18 mouse cellular contexts compared by ENCODE assay signal in the genomic region with DNA sequence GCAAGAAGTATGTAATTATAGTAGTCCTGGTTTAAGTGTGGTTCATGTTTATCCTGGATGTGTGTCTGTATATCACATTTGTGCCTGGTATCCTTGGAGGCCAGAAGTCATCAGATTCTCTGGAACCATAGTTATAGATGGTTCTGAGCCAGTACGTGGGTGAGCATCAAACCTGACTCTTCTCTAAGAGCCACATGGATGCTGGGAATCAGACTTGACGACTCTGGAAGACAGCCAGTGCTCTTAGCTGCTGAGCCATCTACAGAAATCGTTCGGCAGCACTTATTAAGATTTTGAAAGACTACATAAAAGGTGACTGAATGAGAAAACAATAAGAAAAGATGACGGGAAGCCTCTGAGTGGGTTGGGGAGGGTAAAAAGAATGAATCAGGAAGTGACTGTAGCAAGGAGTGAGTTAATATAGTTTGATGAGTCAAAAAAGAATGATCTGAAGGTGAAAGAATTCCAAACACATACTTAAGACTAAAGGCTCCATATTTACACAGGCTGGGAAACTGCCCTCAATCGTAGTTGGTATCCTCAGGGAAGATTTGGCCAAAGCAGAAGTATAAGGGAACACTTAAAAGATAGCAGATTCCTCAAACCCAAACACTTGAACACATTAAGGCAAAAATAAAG. TPM values are rescaled to one million over a fixed set of nuclear protein-coding genes. Genes with fewer than 3 reads are reported as not detected.
DNase-seq lines count a peak whose midpoint lies in the region; ATAC-seq and TF ChIP-seq lines count a peak whose summit lies in the region.
"Had no signal": no experiment of that assay in that cellular context is flagged by ENCODE, and none has a peak within 500 bp of the region (broad histone marks: within the 10 kb centered on the region; RNA-seq: fewer than 3 reads in every experiment).

No protein-coding gene starts in this region.

- H3K9me3 ChIP-seq in midbrain, embryonic 11.5 days (ENCODE audit: control insufficient read depth, low read length), result no peaks in the 10 kb centered on the region
- no peaks in the 10 kb centered on the region for H3K9me3 ChIP-seq in midbrain, embryonic 16.5 days (replicated peaks; ENCODE audit: control insufficient read depth, low read length, poor library complexity, severe bottlenecking)
- H3K9me3 ChIP-seq in liver, embryonic 11.5 days (ENCODE audit: control insufficient read depth, low read length), result no peaks in the 10 kb centered on the region
- H3K9me3 ChIP-seq: forebrain, embryonic 15.5 days; hindbrain, embryonic 15.5 days; liver, embryonic 15.5 days had no signal

- no peak for TF ChIP-seq POLR2A in embryonic fibroblast, embryonic 13.5 days (IDR thresholded peaks at IDR 0.05; ENCODE audit: low read depth, low read length)

- H3K4me3 ChIP-seq in layer of hippocampus, adult 2 months, result no peak overlapping the region
- H3K4me3 ChIP-seq in midbrain, embryonic 11.5 days (ENCODE audit: low read depth, low read length), result no peak overlapping the region
- H3K4me3 ChIP-seq in midbrain, embryonic 16.5 days (ENCODE audit: low read depth, low read length), result no peak overlapping the region
- no peak overlapping the region for H3K4me3 ChIP-seq in embryonic fibroblast, embryonic 13.5 days (ENCODE audit: insufficient read depth, low read length)
- no peak overlapping the region for H3K4me3 ChIP-seq in liver, embryonic 11.5 days (ENCODE audit: low read depth, low read length)
- H3K4me3 ChIP-seq: forebrain, embryonic 15.5 days; hindbrain, embryonic 15.5 days; liver, embryonic 15.5 days had no signal

- TF ChIP-seq CTCF in layer of hippocampus, adult 2 months (conservative IDR thresholded peaks at IDR 0.05), result no peak
- no peak for TF ChIP-seq CTCF in embryonic fibroblast, embryonic 13.5 days (IDR thresholded peaks at IDR 0.05; ENCODE audit: borderline replicate concordance, insufficient read depth, low read length)

- peak overlapping the region; percentile 57; the same call in 1 of the 2 replicates for H3K27ac ChIP-seq in layer of hippocampus, adult 2 months
- H3K27ac ChIP-seq in midbrain, embryonic 11.5 days (ENCODE audit: low read depth, low read length), result no peak overlapping the region
- H3K27ac ChIP-seq in midbrain, embryonic 16.5 days (ENCODE audit: low read length), result no peak overlapping the region
- peak overlapping the region; percentile 35 for H3K27ac ChIP-seq in embryonic fibroblast, embryonic 13.5 days (ENCODE audit: insufficient read depth, low read length)
- H3K27ac ChIP-seq in liver, embryonic 11.5 days (ENCODE audit: low read depth, low read length), result no peak overlapping the region
- H3K27ac ChIP-seq: forebrain, embryonic 15.5 days; hindbrain, embryonic 15.5 days; liver, embryonic 15.5 days; macrophage had no signal

- peak; percentile 23 to 38 for DNase-seq in layer of hippocampus, adult 2 months (ENCODE audit: low spot score in 2 of 2)
- no peak for DNase-seq in layer of hippocampus, postnatal 25 days (ENCODE audit: extremely low spot score in 1 of 2, low spot score in 1 of 2)
- DNase-seq in midbrain, embryonic 11.5 days (ENCODE audit: low spot score, missing footprints), result peak; percentile 47
- DNase-seq in Muller cell, postnatal 12 days (ENCODE audit: inconsistent ontology term), result peak; percentile 9
- no peak for DNase-seq in liver, embryonic 11.5 days (ENCODE audit: low spot score)
- DNase-seq: adrenal gland, postnatal 25 days; cerebellum, adult 9-10 months; heart, adult 11 months; kidney, adult 2 months; kidney, postnatal 10 days; thymus, adult 2 months had no signal

- H3K4me2 ChIP-seq in midbrain, embryonic 11.5 days, result no peak overlapping the region
- no peak overlapping the region for H3K4me2 ChIP-seq in midbrain, embryonic 16.5 days (ENCODE audit: low read length)
- no peak overlapping the region for H3K4me2 ChIP-seq in liver, embryonic 11.5 days
- H3K4me2 ChIP-seq: forebrain, embryonic 15.5 days; heart, embryonic 11.5 days; hindbrain, embryonic 15.5 days; liver, embryonic 15.5 days had no signal

- 91% methylated on average over 6 of the region's 6 CpGs for WGBS in midbrain, embryonic 11.5 days
- WGBS in midbrain, embryonic 16.5 days, result 87% methylated on average over 6 of the region's 6 CpGs
- WGBS in liver, embryonic 11.5 days, result 84% methylated on average over 6 of the region's 6 CpGs

- H3K36me3 ChIP-seq in midbrain, embryonic 11.5 days (ENCODE audit: control insufficient read depth, insufficient read depth, low read length), result no peaks in the 10 kb centered on the region
- H3K36me3 ChIP-seq in midbrain, embryonic 16.5 days (ENCODE audit: control insufficient read depth, insufficient read depth, low read length), result no peaks in the 10 kb centered on the region
- no peaks in the 10 kb centered on the region for H3K36me3 ChIP-seq in liver, embryonic 11.5 days (ENCODE audit: control insufficient read depth, insufficient read depth, low read length)
- H3K36me3 ChIP-seq: forebrain, embryonic 15.5 days; hindbrain, embryonic 15.5 days had no signal

- ATAC-seq in midbrain, embryonic 11.5 days (ENCODE audit: low FRiP score), result no peak
- ATAC-seq in midbrain, embryonic 16.5 days, result no peak
- no peak for ATAC-seq in liver, embryonic 11.5 days (replicated peaks; ENCODE audit: low FRiP score)
- ATAC-seq: forebrain, embryonic 15.5 days had no signal

- no peaks in the 10 kb centered on the region for H3K27me3 ChIP-seq in midbrain, embryonic 11.5 days (ENCODE audit: control insufficient read depth, insufficient read depth, low read length)
- no peaks in the 10 kb centered on the region for H3K27me3 ChIP-seq in midbrain, embryonic 16.5 days (ENCODE audit: control insufficient read depth, insufficient read depth, low read depth, low read length)
- H3K27me3 ChIP-seq in liver, embryonic 11.5 days (replicated peaks; ENCODE audit: control insufficient read depth, insufficient read depth, low read length), result no peaks in the 10 kb centered on the region
- H3K27me3 ChIP-seq: forebrain, embryonic 15.5 days; hindbrain, embryonic 15.5 days; liver, embryonic 15.5 days had no signal

- no peak overlapping the region for H3K9ac ChIP-seq in midbrain, embryonic 11.5 days (ENCODE audit: low read length)
- H3K9ac ChIP-seq in midbrain, embryonic 16.5 days (ENCODE audit: low read depth, low read length), result no peak overlapping the region
- H3K9ac ChIP-seq in liver, embryonic 11.5 days (ENCODE audit: low read depth, low read length), result no peak overlapping the region
- H3K9ac ChIP-seq: forebrain, embryonic 15.5 days; hindbrain, embryonic 15.5 days; liver, embryonic 15.5 days had no signal

- no peaks in the 10 kb centered on the region for H3K4me1 ChIP-seq in midbrain, embryonic 11.5 days (ENCODE audit: control insufficient read depth, insufficient read depth, low read length)
- no peaks in the 10 kb centered on the region for H3K4me1 ChIP-seq in midbrain, embryonic 16.5 days (ENCODE audit: control insufficient read depth, insufficient read depth, low read length)
- H3K4me1 ChIP-seq in embryonic fibroblast, embryonic 13.5 days (ENCODE audit: control insufficient read depth, insufficient read depth, low read length), result peaks cover 12% of the 10 kb centered on the region
- H3K4me1 ChIP-seq in liver, embryonic 11.5 days (replicated peaks; ENCODE audit: control insufficient read depth, insufficient read depth, low read length), result no peaks in the 10 kb centered on the region
- H3K4me1 ChIP-seq: forebrain, embryonic 15.5 days; hindbrain, embryonic 15.5 days had no signal

RNA-seq across cellular contexts. Expression of a gene that starts 10.0 kb away (rescaled TPM):
- 1 to 10 TPM; 2.1 to 3.3 TPM for total RNA-seq in layer of hippocampus, adult 2 months (2021)
- total RNA-seq in layer of hippocampus, postnatal 25 days (2021), result 1 to 10 TPM; 1.6 to 1.7 TPM
- 3.0 and 3.3 TPM in 2 replicates for polyA plus RNA-seq in midbrain, embryonic 11.5 days (2014; fragmentation: Nextera tagmentation; extraction: Ambion mirVana)
- polyA plus RNA-seq in midbrain, embryonic 16.5 days (2015; fragmentation: Nextera tagmentation; extraction: Ambion mirVana), result 2.5 and 3.7 TPM in 2 replicates
- 2.1 and 3.3 TPM in 2 replicates for polyA plus RNA-seq in embryonic fibroblast, embryonic 13.5 days (2011; ENCODE audit: insufficient read length, low read depth, missing spikeins)
- 2.6 and 2.8 TPM in 2 replicates for polyA plus RNA-seq in liver, embryonic 11.5 days (2014; fragmentation: Nextera tagmentation; extraction: Ambion mirVana)

RNA-seq across cellular contexts. Expression of a gene that starts 10.3 kb away (rescaled TPM):
- total RNA-seq in layer of hippocampus, adult 2 months (2021), result 10 to 100 TPM; 17.1 to 18.5 TPM
- total RNA-seq in layer of hippocampus, postnatal 25 days (2021), result 10 to 100 TPM; 13.1 to 18.8 TPM
- 59.5 and 60.0 TPM in 2 replicates for polyA plus RNA-seq in midbrain, embryonic 11.5 days (2014; fragmentation: Nextera tagmentation; extraction: Ambion mirVana)
- 33.4 and 38.1 TPM in 2 replicates for polyA plus RNA-seq in midbrain, embryonic 16.5 days (2015; fragmentation: Nextera tagmentation; extraction: Ambion mirVana)
- 33.0 and 34.6 TPM in 2 replicates for polyA plus RNA-seq in embryonic fibroblast, embryonic 13.5 days (2011; ENCODE audit: insufficient read length, low read depth, missing spikeins)
- 55.7 and 63.6 TPM in 2 replicates for polyA plus RNA-seq in liver, embryonic 11.5 days (2014; fragmentation: Nextera tagmentation; extraction: Ambion mirVana)

Comparison
In these comparisons a context has a peak if more than half of its experiments do, and no peak if none do; other contexts are left out.
1. DNase-seq: peak in layer of hippocampus, adult 2 months (2 of 2), midbrain, embryonic 11.5 days (single experiment) and Muller cell, postnatal 12 days (single experiment); none in layer of hippocampus, postnatal 25 days (0 of 2) and liver, embryonic 11.5 days (single experiment).
2. H3K27ac ChIP-seq: peak in layer of hippocampus, adult 2 months (single experiment) and embryonic fibroblast, embryonic 13.5 days (single experiment); none in midbrain, embryonic 11.5 days (single experiment), midbrain, embryonic 16.5 days (single experiment) and liver, embryonic 11.5 days (single experiment).